Mouse (Mus musculus) MEL (cell line): ENCODE data around the gene Tnfrsf1b. TPM values are rescaled to one million over a fixed set of nuclear protein-coding genes. Genes with fewer than 3 reads are reported as not detected.

ENCODE experiments used
- DNase-seq: peaks from one replicate; pipeline ENCODE4 v3.0.0; 2011; ENCODE audit warnings: low read depth, low spot score
- H3K27ac ChIP-seq: 2 replicates; pipeline ENCODE4 v1.5.1; 2012; ENCODE audit warnings: low read depth, mild to moderate bottlenecking, control low read depth, low read length, moderate library complexity; ENCODE audit not compliant: control insufficient read depth
- H3K27me3 ChIP-seq, 2 experiments: fragments of 150-350 bp in 1 of 2; sonication (generic) in 1 of 2; 2 replicates each; pipeline ENCODE4 v1.6.1; 2012; ENCODE audit warnings: low read length in 2 of 2, mild to moderate bottlenecking in 2 of 2, improper control_type of control experiment in 1 of 2, moderate library complexity in 1 of 2; ENCODE audit not compliant: insufficient read depth in 2 of 2, control insufficient read depth in 1 of 2
- H3K36me3 ChIP-seq, 2 experiments: 2 replicates each; pipeline ENCODE4 v1.6.1; 2012 to 2014; ENCODE audit warnings: low read length in 2 of 2, improper control_type of control experiment in 1 of 2, inconsistent platforms in 1 of 2, mild to moderate bottlenecking in 1 of 2; ENCODE audit not compliant: insufficient read depth in 2 of 2, control insufficient read depth in 1 of 2
- H3K4me1 ChIP-seq, 2 experiments: fragments of 150-350 bp in 1 of 2; sonication (generic) in 1 of 2; 2 replicates each; pipeline ENCODE4 v1.6.1; 2012; ENCODE audit warnings: low read length in 2 of 2, improper control_type of control experiment in 1 of 2, mild to moderate bottlenecking in 1 of 2; ENCODE audit not compliant: insufficient read depth in 2 of 2, control insufficient read depth in 1 of 2
- H3K4me3 ChIP-seq, 2 experiments: fragments of 150-350 bp in 1 of 2; sonication (generic) in 1 of 2; 2 replicates each; pipeline ENCODE4 v1.5.1; 2012; ENCODE audit warnings: low read depth in 2 of 2, low read length in 2 of 2, mild to moderate bottlenecking in 2 of 2, moderate library complexity in 2 of 2, control low read depth in 1 of 2, improper control_type of control experiment in 1 of 2; ENCODE audit not compliant: control insufficient read depth in 1 of 2, insufficient read depth in 1 of 2
- H3K79me2 ChIP-seq: 2 replicates; pipeline ENCODE4 v1.6.1; 2012; ENCODE audit warnings: mild to moderate bottlenecking, low read length, moderate library complexity; ENCODE audit not compliant: control insufficient read depth, poor library complexity, insufficient read depth
- H3K9ac ChIP-seq: 2 replicates; pipeline ENCODE4 v1.6.1; 2012; ENCODE audit warnings: low read depth, mild to moderate bottlenecking, control low read depth, low read length, moderate library complexity; ENCODE audit not compliant: control insufficient read depth, poor library complexity, severe bottlenecking
- H3K9me3 ChIP-seq: fragments of 150-350 bp; sonication (generic); replicated peaks from 2 replicates; pipeline ENCODE4 v1.6.1; 2012; ENCODE audit warnings: mild to moderate bottlenecking, low read length, improper control_type of control experiment, moderate library complexity; ENCODE audit not compliant: insufficient read depth
- BHLHE40 ChIP-seq: IDR thresholded peaks from 2 replicates; pipeline ENCODE4 v1.6.1; 2012; ENCODE audit warnings: low read depth, mild to moderate bottlenecking, inconsistent platforms, low read length, improper control_type of control experiment, borderline replicate concordance
- CHD2 ChIP-seq: IDR thresholded peaks from 2 replicates; pipeline ENCODE4 v1.6.1; 2011; ENCODE audit warnings: low read length, improper control_type of control experiment
- EP300 ChIP-seq, 2 experiments: IDR thresholded peaks; 2 replicates each; pipeline ENCODE4 v1.6.1; 2011; ENCODE audit warnings: improper control_type of control experiment in 2 of 2, low read length in 2 of 2, low read depth in 1 of 2, mild to moderate bottlenecking in 1 of 2
- ETS1 ChIP-seq: IDR thresholded peaks from 2 replicates; pipeline ENCODE4 v1.6.1; 2012; ENCODE audit warnings: low read depth, mild to moderate bottlenecking, inconsistent platforms, low read length, improper control_type of control experiment, moderate library complexity
- GABPA ChIP-seq: IDR thresholded peaks from 2 replicates; pipeline ENCODE4 v1.6.1; 2012; ENCODE audit warnings: low read depth, mild to moderate bottlenecking, inconsistent platforms, low read length, improper control_type of control experiment, moderate library complexity
- HCFC1 ChIP-seq: IDR thresholded peaks from 2 replicates; pipeline ENCODE4 v1.6.1; 2012; ENCODE audit warnings: low read depth, mild to moderate bottlenecking, inconsistent platforms, low read length, improper control_type of control experiment, moderate library complexity
- KAT2A ChIP-seq: conservative IDR thresholded peaks from 2 replicates; pipeline ENCODE4 v1.6.1; 2012; ENCODE audit warnings: low read depth, low read length, improper control_type of control experiment, inconsistent platforms
- MAZ ChIP-seq: IDR thresholded peaks from 2 replicates; pipeline ENCODE4 v1.6.1; 2012; ENCODE audit warnings: low read depth, mild to moderate bottlenecking, inconsistent platforms, low read length, improper control_type of control experiment
- MYB ChIP-seq: IDR thresholded peaks from 2 replicates; pipeline ENCODE4 v1.6.1; 2011; ENCODE audit warnings: mild to moderate bottlenecking, low read depth, low read length, improper control_type of control experiment
- MYC ChIP-seq: IDR thresholded peaks from 2 replicates; pipeline ENCODE4 v1.6.1; 2011; ENCODE audit warnings: low read depth, mild to moderate bottlenecking, low read length, improper control_type of control experiment, moderate library complexity
- POLR2AphosphoS5 ChIP-seq: IDR thresholded peaks from 2 replicates; pipeline ENCODE4 v1.6.1; 2012; ENCODE audit warnings: low read depth, borderline replicate concordance, mild to moderate bottlenecking, inconsistent platforms, low read length, moderate library complexity, mixed read lengths
- RCOR1 ChIP-seq: IDR thresholded peaks from 2 replicates; pipeline ENCODE4 v1.6.1; 2012; ENCODE audit warnings: low read depth, mild to moderate bottlenecking, inconsistent platforms, low read length, improper control_type of control experiment
- SIN3A ChIP-seq: IDR thresholded peaks from 2 replicates; pipeline ENCODE4 v1.6.1; 2012; ENCODE audit warnings: low read length, improper control_type of control experiment, inconsistent platforms
- SMC3 ChIP-seq: IDR thresholded peaks from 2 replicates; pipeline ENCODE4 v1.6.1; 2011; ENCODE audit warnings: low read depth, low read length, improper control_type of control experiment
- UBTF ChIP-seq: IDR thresholded peaks from 2 replicates; pipeline ENCODE4 v1.6.1; 2012; ENCODE audit warnings: low read depth, mild to moderate bottlenecking, inconsistent platforms, low read length, improper control_type of control experiment, moderate library complexity, borderline replicate concordance; ENCODE audit not compliant: insufficient read depth
- USF1 ChIP-seq: IDR thresholded peaks from 2 replicates; pipeline ENCODE4 v1.6.1; 2014; ENCODE audit warnings: low read depth, mild to moderate bottlenecking, inconsistent platforms, low read length, improper control_type of control experiment, moderate library complexity
- USF2 ChIP-seq, 2 experiments: IDR thresholded peaks; 2 replicates each; pipeline ENCODE4 v1.6.1; 2011 to 2012; ENCODE audit warnings: improper control_type of control experiment in 2 of 2, low read length in 2 of 2, borderline replicate concordance in 1 of 2, inconsistent platforms in 1 of 2, low read depth in 1 of 2, mild to moderate bottlenecking in 1 of 2; ENCODE audit not compliant: insufficient read depth in 1 of 2
- ZC3H11A ChIP-seq: IDR thresholded peaks from 2 replicates; pipeline ENCODE4 v1.6.1; 2012; ENCODE audit warnings: low read depth, mild to moderate bottlenecking, inconsistent platforms, low read length, improper control_type of control experiment
- ZKSCAN1 ChIP-seq: IDR thresholded peaks from 2 replicates; pipeline ENCODE4 v1.6.1; 2012; ENCODE audit warnings: low read depth, mild to moderate bottlenecking, inconsistent platforms, low read length, improper control_type of control experiment, moderate library complexity
- ZMIZ1 ChIP-seq: IDR thresholded peaks from 2 replicates; pipeline ENCODE4 v1.6.1; 2012; ENCODE audit warnings: low read depth, mild to moderate bottlenecking, inconsistent platforms, low read length, improper control_type of control experiment, moderate library complexity
- polyA plus RNA-seq, 2 experiments: library from polyadenylated mRNA; stranded (reverse) in 1 of 2; unstranded in 1 of 2; fragments of >175 nt in 1 of 2; fragments of >200 nt in 1 of 2; gene quantifications; 2 replicates each; pipeline versions ENCODE4 v1.2.1 to v1.2.4; 2012; ENCODE audit warnings: low replicate concordance in 2 of 2, low read depth in 1 of 2; ENCODE audit not compliant: insufficient read length in 2 of 2, insufficient read depth in 1 of 2, missing spikeins in 1 of 2
- total RNA-seq: library from RNA; depleted of rRNA; stranded (reverse); fragments of 300-350 nt; gene quantifications from 2 replicates; pipeline ENCODE4 v1.2.3, GENCODE M21; 2012

Gene Tnfrsf1b
- total and polyA plus RNA-seq, 3 experiments: 0.58 to 1.2 TPM; not detected in 1

GRCm38 (mm10) chr4:145257751-145258434 lies 11.2 kb upstream of the Tnfrsf1b start:
- TF ChIP-seq ETS1 (no peak), GABPA (no peak), POLR2AphosphoS5 (no peak), USF1 (no peak), ZMIZ1 (no peak), SIN3A (no peak), BHLHE40 (no peak), MYC (no peak), ZC3H11A (no peak), RCOR1 (no peak), UBTF (no peak), KAT2A (no peak), ZKSCAN1 (no peak), CHD2 (no peak), MAZ (no peak), EP300 (IDR thresholded peaks at IDR 0.05; ENCODE audit: low read depth in 1 of 2, low read length in 2 of 2) (no peak)
- Histone ChIP-seq H3K36me3 (peaks cover 0 to 5% of the 10 kb centered on the region in 2 experiments; a peak in 2 of 4 replicates), H3K9ac (no peak overlapping the region), H3K27ac (no peak overlapping the region), H3K79me2 (no peaks in the 10 kb centered on the region), H3K4me1 (peaks cover 2 to 7% of the 10 kb centered on the region in 2 experiments; a peak in 2 of 4 replicates), H3K27me3 (no peaks in the 10 kb centered on the region; a peak in 1 of 4 replicates), H3K4me3 (no peak overlapping the region), H3K9me3 (no peaks in the 10 kb centered on the region)
- DNase-seq: no peak

GRCm38 (mm10) chr4:145256144-145256543 lies 9.5 kb upstream of the Tnfrsf1b start:
- Histone ChIP-seq H3K27me3 (no peaks in the 10 kb centered on the region), H3K4me3 (no peak overlapping the region), H3K9ac (no peak overlapping the region), H3K9me3 (no peaks in the 10 kb centered on the region), H3K4me1 (peaks cover 2 to 7% of the 10 kb centered on the region in 2 experiments; a peak in 2 of 4 replicates), H3K27ac (no peak overlapping the region), H3K79me2 (no peaks in the 10 kb centered on the region), H3K36me3 (peaks cover 0 to 5% of the 10 kb centered on the region in 2 experiments; a peak in 2 of 4 replicates)
- TF ChIP-seq MYB (no peak), HCFC1 (no peak), SMC3 (no peak), USF2 (IDR thresholded peaks at IDR 0.05; ENCODE audit: borderline replicate concordance in 1 of 2, insufficient read depth in 1 of 2, low read depth in 1 of 2, low read length in 2 of 2) (no peak)
- DNase-seq: no peak
